Mouse (Mus musculus): ENCODE data around the gene Krt24. TPM values are rescaled to one million over a fixed set of nuclear protein-coding genes. Genes with fewer than 3 reads are reported as not detected.

Krt24 gene
- polyA plus RNA-seq (2016; fragmentation: Nextera tagmentation; extraction: Ambion mirVana) = not detected in 2 replicates

- DNase-seq (ENCODE audit: low spot score) = no peak
- Histone ChIP-seq H3K27ac (replicated peaks) (peak within 1 kb of the TSS; percentile 51), H3K4me3 (no peak within 1 kb of the TSS), H3K36me3 (replicated peaks) (no peaks in the 10 kb centered on the region), H3K27me3 (replicated peaks; ENCODE audit: low read depth, poor library complexity, severe bottlenecking) (0 out of 2 replicates have a peak, but pooled peaks cover 3% of the 10 kb centered on the region), H3K4me1 (peaks cover 12% of the 10 kb centered on the region), H3K9me3 (no peaks in the 10 kb centered on the region)
- WGBS = 55% methylated on average over 11 of the region's 11 CpGs
These were observed at the start of gene Krt24 for GRCm38 (mm10) chr11:99284833-99285312. Gene Krt24, minus strand, starts transcription at chr11:99285262.

DNA sequence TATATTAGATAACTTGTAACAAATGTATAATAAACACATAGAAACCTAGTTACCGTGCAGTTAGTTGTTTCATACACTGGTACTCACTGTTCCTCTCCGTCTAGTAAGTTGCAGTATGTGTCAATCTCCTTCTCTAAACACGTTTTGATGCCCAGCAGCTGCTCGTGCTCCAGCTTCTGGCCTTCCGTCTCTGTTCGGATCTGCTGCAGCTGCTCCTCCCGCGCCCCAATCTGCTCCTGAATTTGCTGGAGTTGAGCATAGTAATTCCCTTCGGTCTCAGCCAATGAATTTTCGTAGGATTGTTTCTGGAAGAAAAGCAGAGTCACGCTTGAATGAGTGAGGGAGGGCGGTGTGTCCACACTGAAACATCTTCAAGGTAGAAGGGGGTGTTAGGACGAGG lies 48.4 kb upstream of the Krt24 start:
- WGBS = 82% methylated on average over 13 of the region's 13 CpGs
- Histone ChIP-seq H3K27ac (replicated peaks) (no peak overlapping the region), H3K4me3 (no peak overlapping the region), H3K27me3 (replicated peaks; ENCODE audit: low read depth, poor library complexity, severe bottlenecking) (no peaks in the 10 kb centered on the region), H3K9me3 (no peaks in the 10 kb centered on the region), H3K36me3 (replicated peaks) (no peaks in the 10 kb centered on the region), H3K4me1 (no peaks in the 10 kb centered on the region)
- DNase-seq (ENCODE audit: low spot score) = no peak

DNA sequence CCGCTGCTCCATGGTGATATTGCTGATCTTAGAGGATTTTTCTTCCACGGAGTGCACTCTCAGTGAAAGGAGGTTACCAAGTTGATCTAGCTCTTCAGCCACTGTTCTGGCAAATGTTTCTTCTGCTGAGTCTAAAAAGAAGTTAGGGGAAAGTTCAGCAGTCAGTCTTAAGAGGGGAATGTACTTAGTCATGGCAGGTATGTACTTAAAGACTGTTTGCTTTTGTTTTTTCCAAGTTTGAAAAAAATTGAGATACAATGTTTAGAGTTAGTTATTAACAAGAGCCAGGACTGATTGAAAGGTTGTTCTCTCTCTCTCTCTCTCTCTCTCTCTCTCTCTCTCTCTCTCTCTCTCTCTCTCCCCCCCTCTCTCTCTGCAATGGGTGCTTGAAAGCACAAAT lies 44.6 kb upstream of the Krt24 start:
- Histone ChIP-seq H3K36me3 (replicated peaks) (no peaks in the 10 kb centered on the region), H3K4me1 (peaks cover 5% of the 10 kb centered on the region), H3K27ac (replicated peaks) (no peak overlapping the region), H3K27me3 (replicated peaks; ENCODE audit: low read depth, poor library complexity, severe bottlenecking) (no peaks in the 10 kb centered on the region), H3K4me3 (no peak overlapping the region), H3K9me3 (no peaks in the 10 kb centered on the region)
- 78% methylated on average over 2 of the region's 2 CpGs for WGBS
- DNase-seq (ENCODE audit: low spot score) = no peak

DNA sequence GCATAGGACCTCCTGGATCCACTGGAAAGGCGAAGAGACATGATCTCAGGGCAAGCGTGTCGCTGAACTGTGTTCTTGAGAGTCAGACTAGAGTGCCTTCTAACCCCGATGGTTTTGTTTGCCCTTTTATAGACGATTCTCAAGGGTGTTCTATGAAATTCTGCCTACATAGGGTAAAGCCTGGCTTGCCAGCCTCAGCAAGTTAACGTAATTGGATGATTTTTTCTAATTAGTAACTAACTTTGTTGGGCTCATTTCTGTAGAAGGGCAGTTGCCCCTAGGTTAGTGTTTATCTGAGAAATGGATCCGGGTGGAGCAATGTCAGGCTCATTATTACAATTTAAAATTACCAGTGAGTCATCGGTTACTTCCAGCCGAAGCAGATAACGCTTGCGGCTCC lies 37.8 kb upstream of the Krt24 start, which contains the start of gene Krt25:
Gene Krt25, minus strand, starts transcription at position 101 of the 400 bp plus-strand sequence.
- Histone ChIP-seq H3K9me3 (no peaks in the 10 kb centered on the region), H3K27ac (replicated peaks) (no peak within 1 kb of the TSS), H3K4me1 (peaks cover 4% of the 10 kb centered on the region), H3K36me3 (replicated peaks) (no peaks in the 10 kb centered on the region), H3K4me3 (no peak within 1 kb of the TSS), H3K27me3 (replicated peaks; ENCODE audit: low read depth, poor library complexity, severe bottlenecking) (no peaks in the 10 kb centered on the region)
- 90% methylated on average over 11 of the region's 11 CpGs for WGBS
- DNase-seq (ENCODE audit: low spot score) = no peak

DNA sequence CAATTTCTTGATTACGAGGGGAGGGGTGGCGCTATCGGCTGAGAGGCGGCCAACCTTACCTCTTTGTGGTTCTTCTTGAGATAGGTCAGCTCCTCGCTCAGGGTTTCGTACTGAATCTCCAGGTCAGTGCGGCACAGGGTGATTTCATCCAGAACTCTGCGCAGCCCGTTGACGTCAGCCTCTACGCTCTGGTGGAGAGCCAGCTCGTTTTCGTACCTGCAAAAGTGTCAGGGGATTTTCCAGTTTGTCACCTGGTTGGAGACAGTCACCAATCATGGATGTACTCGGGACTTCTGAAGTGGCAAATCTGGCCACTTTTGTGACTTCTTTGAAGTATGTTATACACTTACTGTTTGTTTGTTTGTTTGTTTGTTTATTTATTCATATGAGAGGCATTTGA lies 36.0 kb upstream of the Krt24 start:
- H3K27ac ChIP-seq (replicated peaks) = no peak overlapping the region
- WGBS = 91% methylated on average over 14 of the region's 14 CpGs
- H3K27me3 ChIP-seq (replicated peaks; ENCODE audit: low read depth, poor library complexity, severe bottlenecking) = no peaks in the 10 kb centered on the region
- DNase-seq (ENCODE audit: low spot score) = no peak
- no peaks in the 10 kb centered on the region for H3K4me1 ChIP-seq
- no peaks in the 10 kb centered on the region for H3K36me3 ChIP-seq (replicated peaks)
- H3K4me3 ChIP-seq = no peak overlapping the region
- H3K9me3 ChIP-seq = no peaks in the 10 kb centered on the region

- WGBS = 82% methylated on average over 9 of the region's 9 CpGs
- H3K27ac ChIP-seq (replicated peaks) = no peak overlapping the region
These were observed 34.1 kb upstream of the Krt24 start for GRCm38 (mm10) chr11:99319127-99319526.

GRCm38 (mm10) chr11:99316543-99316942 lies 31.5 kb upstream of the Krt24 start:
- no peaks in the 10 kb centered on the region for H3K9me3 ChIP-seq
- 74% methylated on average over 8 of the region's 8 CpGs for WGBS
- H3K4me3 ChIP-seq = no peak overlapping the region
- H3K27ac ChIP-seq (replicated peaks) = no peak overlapping the region
- DNase-seq (ENCODE audit: low spot score) = no peak
- no peaks in the 10 kb centered on the region for H3K27me3 ChIP-seq (replicated peaks; ENCODE audit: low read depth, poor library complexity, severe bottlenecking)
- H3K4me1 ChIP-seq = no peaks in the 10 kb centered on the region
- no peaks in the 10 kb centered on the region for H3K36me3 ChIP-seq (replicated peaks)

More at GRCm38 (mm10) chr11:99319127-99319526, 34.1 kb upstream of the Krt24 start:
- H3K9me3 ChIP-seq = no peaks in the 10 kb centered on the region
- no peaks in the 10 kb centered on the region for H3K27me3 ChIP-seq (replicated peaks; ENCODE audit: low read depth, poor library complexity, severe bottlenecking)
- no peak for DNase-seq (ENCODE audit: low spot score)
- no peaks in the 10 kb centered on the region for H3K36me3 ChIP-seq (replicated peaks)
- no peaks in the 10 kb centered on the region for H3K4me1 ChIP-seq
- no peak overlapping the region for H3K4me3 ChIP-seq

DNA sequence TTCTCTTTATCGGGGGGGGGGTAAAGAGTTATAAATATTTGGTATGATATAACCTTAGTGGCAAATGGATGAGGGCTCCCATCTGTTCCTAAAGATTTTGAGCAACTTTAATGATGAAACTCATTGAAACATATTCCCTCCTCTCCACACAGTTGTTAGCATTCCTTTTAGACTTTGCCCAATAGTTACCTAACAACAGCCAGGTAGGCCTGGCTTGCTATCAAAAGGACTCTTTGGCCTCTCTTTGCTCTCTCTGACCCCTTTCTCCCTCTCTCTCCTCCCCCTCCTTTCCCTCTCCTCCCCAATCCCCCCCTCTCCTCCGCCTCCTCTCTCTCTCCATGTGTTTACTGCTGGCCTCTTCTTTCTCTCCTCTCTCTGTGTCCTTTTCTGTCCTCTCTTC lies 29.5 kb upstream of the Krt24 start:
- DNase-seq (ENCODE audit: low spot score) = no peak
- no peaks in the 10 kb centered on the region for H3K36me3 ChIP-seq (replicated peaks)
- H3K27me3 ChIP-seq (replicated peaks; ENCODE audit: low read depth, poor library complexity, severe bottlenecking) = no peaks in the 10 kb centered on the region
- 83% methylated on average over 2 of the region's 2 CpGs for WGBS
- no peaks in the 10 kb centered on the region for H3K9me3 ChIP-seq
- no peaks in the 10 kb centered on the region for H3K4me1 ChIP-seq
- no peak overlapping the region for H3K27ac ChIP-seq (replicated peaks)
- H3K4me3 ChIP-seq = no peak overlapping the region

DNA sequence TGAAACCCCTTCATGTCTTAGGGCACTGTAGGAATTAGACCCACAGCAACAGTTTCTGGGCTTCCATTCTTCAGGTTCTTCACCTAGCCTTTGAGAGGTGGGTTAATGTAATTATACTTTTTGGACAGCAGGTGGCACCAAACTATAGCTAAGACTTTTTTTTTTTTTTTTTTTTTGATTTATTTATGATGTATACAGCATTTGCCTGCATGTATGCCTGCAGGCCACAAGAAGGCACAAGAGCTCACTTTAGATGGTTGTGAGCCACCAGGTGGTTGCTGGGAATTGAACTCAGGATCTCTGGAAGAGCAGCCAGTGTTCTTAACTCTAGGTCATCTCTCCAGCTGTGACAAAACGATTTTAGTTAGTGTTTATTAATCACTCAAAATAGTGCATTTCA lies 25.8 kb upstream of the Krt24 start:
- H3K36me3 ChIP-seq (replicated peaks) = no peaks in the 10 kb centered on the region
- DNase-seq (ENCODE audit: low spot score) = no peak
- H3K27ac ChIP-seq (replicated peaks) = no peak overlapping the region
- 89% methylated on average over 1 of the region's 1 CpGs for WGBS
- H3K27me3 ChIP-seq (replicated peaks; ENCODE audit: low read depth, poor library complexity, severe bottlenecking) = no peaks in the 10 kb centered on the region
- H3K9me3 ChIP-seq = no peaks in the 10 kb centered on the region
- H3K4me3 ChIP-seq = no peak overlapping the region
- no peaks in the 10 kb centered on the region for H3K4me1 ChIP-seq

GRCm38 (mm10) chr11:99307579-99307978 lies 22.5 kb upstream of the Krt24 start:
- Histone ChIP-seq H3K27ac (replicated peaks) (no peak overlapping the region), H3K9me3 (no peaks in the 10 kb centered on the region), H3K36me3 (replicated peaks) (no peaks in the 10 kb centered on the region), H3K4me1 (no peaks in the 10 kb centered on the region), H3K27me3 (replicated peaks; ENCODE audit: low read depth, poor library complexity, severe bottlenecking) (no peaks in the 10 kb centered on the region), H3K4me3 (no peak overlapping the region)
- 34% methylated on average over 2 of the region's 2 CpGs for WGBS
- peak; percentile 76 for DNase-seq (ENCODE audit: low spot score)

DNA sequence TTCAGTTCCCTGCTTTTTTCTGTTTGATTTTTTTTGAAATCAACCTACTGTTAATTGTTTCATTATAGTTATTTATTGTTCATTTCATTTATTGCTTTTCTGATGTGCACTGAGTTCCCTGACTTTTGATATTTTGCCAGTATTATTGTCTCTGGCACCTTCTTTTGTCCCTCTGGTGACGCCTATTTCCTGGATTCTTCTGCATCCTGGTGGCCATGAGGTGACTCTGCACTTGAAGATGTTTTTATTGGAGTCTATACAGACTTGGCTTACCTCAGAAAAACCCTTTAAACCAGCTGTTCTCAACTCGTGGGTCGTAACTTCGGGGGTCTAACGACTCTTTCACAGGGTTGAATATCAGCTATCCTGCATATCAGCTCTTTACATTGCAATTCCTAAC lies 10.0 kb upstream of the Krt24 start:
- Histone ChIP-seq H3K27me3 (replicated peaks; ENCODE audit: low read depth, poor library complexity, severe bottlenecking) (no peaks in the 10 kb centered on the region), H3K4me3 (no peak overlapping the region), H3K27ac (replicated peaks) (no peak overlapping the region), H3K4me1 (no peaks in the 10 kb centered on the region), H3K36me3 (replicated peaks) (no peaks in the 10 kb centered on the region), H3K9me3 (no peaks in the 10 kb centered on the region)
- DNase-seq (ENCODE audit: low spot score) = no peak
- 68% methylated on average over 5 of the region's 5 CpGs for WGBS

- no peak overlapping the region for H3K4me3 ChIP-seq
- WGBS = 63% methylated on average over 5 of the region's 5 CpGs
These were observed 7.8 kb upstream of the Krt24 start for GRCm38 (mm10) chr11:99292846-99293245.

DNA sequence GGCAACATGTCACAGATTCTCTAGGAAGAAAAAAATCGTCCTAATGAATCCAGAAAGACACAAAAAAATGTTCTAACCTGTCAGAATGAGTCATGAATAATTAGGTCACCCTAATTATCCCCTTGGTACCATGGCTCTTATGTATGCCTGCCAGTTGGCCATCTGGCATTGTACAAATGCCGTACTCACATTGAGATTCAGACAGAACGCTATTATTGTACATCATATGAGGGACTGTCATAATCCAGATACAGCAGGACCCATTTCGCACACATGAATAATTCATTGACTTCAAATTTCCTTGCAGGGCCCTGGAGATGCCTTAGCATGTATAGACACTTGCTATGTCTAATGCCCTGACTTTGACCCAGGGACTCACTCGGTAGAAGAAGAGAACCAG lies 1.1 kb downstream of the Krt24 start:
- 84% methylated on average over 5 of the region's 5 CpGs for WGBS
- no peak for DNase-seq (ENCODE audit: low spot score)
- peaks cover 12% of the 10 kb centered on the region for H3K4me1 ChIP-seq
- H3K27me3 ChIP-seq (replicated peaks; ENCODE audit: low read depth, poor library complexity, severe bottlenecking) = 0 out of 2 replicates have a peak, but pooled peaks cover 3% of the 10 kb centered on the region
- H3K27ac ChIP-seq (replicated peaks) = no peak overlapping the region
- H3K36me3 ChIP-seq (replicated peaks) = no peaks in the 10 kb centered on the region
- no peaks in the 10 kb centered on the region for H3K9me3 ChIP-seq
- H3K4me3 ChIP-seq = no peak overlapping the region

More at GRCm38 (mm10) chr11:99292846-99293245, 7.8 kb upstream of the Krt24 start:
- Histone ChIP-seq H3K27ac (replicated peaks) (no peak overlapping the region), H3K27me3 (replicated peaks; ENCODE audit: low read depth, poor library complexity, severe bottlenecking) (no peaks in the 10 kb centered on the region), H3K4me1 (no peaks in the 10 kb centered on the region), H3K9me3 (no peaks in the 10 kb centered on the region), H3K36me3 (replicated peaks) (no peaks in the 10 kb centered on the region)
- DNase-seq (ENCODE audit: low spot score) = peak; percentile 53

Measured in embryonic facial prominence, embryonic 10.5 days (tissue).